Comparison of ENCODE assay signal across 26 mouse cellular contexts in genomic region chr9:120758632-120759031, GRCm38 (mm10).
DNase-seq lines count a peak whose midpoint lies in the region; ATAC-seq and TF ChIP-seq lines count a peak whose summit lies in the region.
"Had no signal": no experiment of that assay in that cellular context is flagged by ENCODE, and none has a peak within 500 bp of the region (broad histone marks: within the 10 kb centered on the region; RNA-seq: fewer than 3 reads in every experiment).

No protein-coding gene starts in this region.

- H3K4me1 ChIP-seq in kidney, postnatal 0 days (replicated peaks; ENCODE audit: insufficient read depth, low read length) = no peaks in the 10 kb centered on the region
- peaks cover 8% of the 10 kb centered on the region for H3K4me1 ChIP-seq in stomach, embryonic 15.5 days
- H3K4me1 ChIP-seq in stomach, postnatal 0 days (replicated peaks; ENCODE audit: control insufficient read depth, insufficient read depth) = 0 out of 2 replicates have a peak, but pooled peaks cover 2% of the 10 kb centered on the region

- WGBS in kidney, postnatal 0 days = 54% methylated on average over 1 of the region's 1 CpGs
- 67% methylated on average over 1 of the region's 1 CpGs for WGBS in stomach, embryonic 15.5 days
- 62% methylated on average over 1 of the region's 1 CpGs for WGBS in stomach, postnatal 0 days

- H3K4me3 ChIP-seq in kidney, postnatal 0 days (replicated peaks; ENCODE audit: low read depth, low read length) = no peak overlapping the region
- no peak overlapping the region for H3K4me3 ChIP-seq in stomach, embryonic 15.5 days (replicated peaks)
- no peak overlapping the region for H3K4me3 ChIP-seq in stomach, postnatal 0 days (ENCODE audit: low read depth, low read length)
- H3K4me3 ChIP-seq: hindbrain, embryonic 13.5 days; midbrain, embryonic 12.5 days; myocyte; neural tube, embryonic 12.5 days had no signal

- TF ChIP-seq CTCF in kidney, postnatal 0 days (IDR thresholded peaks at IDR 0.05; ENCODE audit: low read depth) = no peak
- no peak for TF ChIP-seq CTCF in stomach, postnatal 0 days (IDR thresholded peaks at IDR 0.05; ENCODE audit: low read depth)

- H3K4me2 ChIP-seq in kidney, postnatal 0 days (ENCODE audit: low read length) = no peak overlapping the region
- no peak overlapping the region for H3K4me2 ChIP-seq in stomach, embryonic 15.5 days
- no peak overlapping the region for H3K4me2 ChIP-seq in stomach, postnatal 0 days (replicated peaks; ENCODE audit: low read depth)
- H3K4me2 ChIP-seq: heart, embryonic 11.5 days; hindbrain, embryonic 13.5 days; midbrain, embryonic 12.5 days; neural tube, embryonic 12.5 days had no signal

- no peaks in the 10 kb centered on the region for H3K9me3 ChIP-seq in kidney, postnatal 0 days (replicated peaks; ENCODE audit: low read length)
- no peaks in the 10 kb centered on the region for H3K9me3 ChIP-seq in stomach, embryonic 15.5 days
- H3K9me3 ChIP-seq in stomach, postnatal 0 days (ENCODE audit: control insufficient read depth, low read length) = no peaks in the 10 kb centered on the region
- H3K9me3 ChIP-seq: hindbrain, embryonic 13.5 days; midbrain, embryonic 12.5 days; neural tube, embryonic 12.5 days had no signal

- H3K27ac ChIP-seq in kidney, postnatal 0 days = peak overlapping the region; percentile 76
- H3K27ac ChIP-seq in stomach, embryonic 15.5 days = peak overlapping the region; percentile 38
- H3K27ac ChIP-seq in stomach, postnatal 0 days (replicated peaks) = no peak overlapping the region
- H3K27ac ChIP-seq: liver, embryonic 14.5 days; neural tube, embryonic 12.5 days had no signal

- no peak for TF ChIP-seq EP300 in stomach, postnatal 0 days (optimal IDR thresholded peaks at IDR 0.05)

- H3K27me3 ChIP-seq in kidney, postnatal 0 days (ENCODE audit: insufficient read depth, low read length) = no peaks in the 10 kb centered on the region
- H3K27me3 ChIP-seq in stomach, embryonic 15.5 days (replicated peaks) = no peaks in the 10 kb centered on the region
- H3K27me3 ChIP-seq in stomach, postnatal 0 days (ENCODE audit: control insufficient read depth, insufficient read depth, low read length) = no peaks in the 10 kb centered on the region
- H3K27me3 ChIP-seq: hindbrain, embryonic 13.5 days; midbrain, embryonic 12.5 days; neural tube, embryonic 12.5 days had no signal

- H3K9ac ChIP-seq in kidney, postnatal 0 days (ENCODE audit: low read depth, low read length) = no peak overlapping the region
- H3K9ac ChIP-seq in stomach, embryonic 15.5 days = no peak overlapping the region
- no peak overlapping the region for H3K9ac ChIP-seq in stomach, postnatal 0 days (ENCODE audit: low read length)
- H3K9ac ChIP-seq: hindbrain, embryonic 13.5 days; liver, embryonic 14.5 days; midbrain, embryonic 12.5 days; neural tube, embryonic 12.5 days had no signal

- no peak for ATAC-seq in kidney, postnatal 0 days (replicated peaks; ENCODE audit: low FRiP score, low read depth)
- no peak for ATAC-seq in stomach, embryonic 15.5 days (ENCODE audit: insufficient read depth, low FRiP score, low read depth)
- no peak for ATAC-seq in stomach, postnatal 0 days (ENCODE audit: low FRiP score, low TSS enrichment)
- ATAC-seq: forebrain, embryonic 14.5 days had no signal

- peak; percentile 40 for DNase-seq in kidney, adult 11 months
- no peak for DNase-seq in kidney, postnatal 14 days
- DNase-seq in kidney, postnatal 0 days (ENCODE audit: low spot score) = no peak
- no peak for DNase-seq in kidney, adult 8-10 months
- DNase-seq in stomach, postnatal 0 days (ENCODE audit: low spot score) = no peak
- DNase-seq in right cerebral cortex, postnatal 10 days (ENCODE audit: low spot score in 2 of 2) = no peak
- DNase-seq: adrenal gland, postnatal 14 days; cerebellum, adult 11 months; cerebellum, adult 9-10 months; cerebellum, postnatal 36 days; gastrocnemius, postnatal 25 days; heart, adult 18-20 months; heart, postnatal 36 days; layer of hippocampus, adult 9-11 months; liver; lung, adult 2 months; right cerebral cortex, adult 18-20 months; right cerebral cortex, postnatal 4 days had no signal

- H3K36me3 ChIP-seq in kidney, postnatal 0 days (ENCODE audit: insufficient read depth, low read length) = no peaks in the 10 kb centered on the region
- H3K36me3 ChIP-seq in stomach, embryonic 15.5 days = no peaks in the 10 kb centered on the region
- H3K36me3 ChIP-seq in stomach, postnatal 0 days (ENCODE audit: control insufficient read depth, insufficient read depth, low read length) = no peaks in the 10 kb centered on the region
- H3K36me3 ChIP-seq: hindbrain, embryonic 13.5 days; midbrain, embryonic 12.5 days; neural tube, embryonic 12.5 days had no signal
